Mouse (Mus musculus) embryonic facial prominence, embryonic 11.5 days (tissue): Measurements from ENCODE around the gene Fndc5. TPM values are rescaled to one million over a fixed set of nuclear protein-coding genes. Genes with fewer than 3 reads are reported as not detected.

ENCODE experiments used
- ATAC-seq: fragments of 200-750 bp; cut with Nextera tagmentation; replicated peaks from 2 replicates; pipeline ENCODE4 v1.8.0; 2017; ENCODE audit warnings: low read depth; ENCODE audit not compliant: insufficient number of reproducible peaks, low FRiP score, low TSS enrichment
- DNase-seq: peaks from one replicate; pipeline ENCODE4 v3.0.0-alpha.2; 2015; ENCODE audit warnings: low spot score
- H3K27ac ChIP-seq: fragments of 300-500 bp; sonication (generic); replicated peaks from 2 replicates; pipeline ENCODE4 v1.5.1; 2014; ENCODE audit warnings: mild to moderate bottlenecking, low read depth, low read length, control low read depth
- H3K27me3 ChIP-seq: fragments of 300-500 bp; sonication (generic); 2 replicates; pipeline ENCODE4 v1.6.1; 2014; ENCODE audit warnings: mild to moderate bottlenecking, low read length, moderate library complexity, mixed read lengths; ENCODE audit not compliant: control insufficient read depth, insufficient read depth
- H3K36me3 ChIP-seq: fragments of 300-500 bp; sonication (generic); replicated peaks from 2 replicates; pipeline ENCODE4 v1.6.1; 2014; ENCODE audit warnings: low read depth, mild to moderate bottlenecking, low read length, moderate library complexity, mixed read lengths; ENCODE audit not compliant: control insufficient read depth, insufficient read depth
- H3K4me1 ChIP-seq: fragments of 300-500 bp; sonication (generic); 2 replicates; pipeline ENCODE4 v1.6.1; 2014; ENCODE audit warnings: low read length, mixed read lengths; ENCODE audit not compliant: control insufficient read depth, insufficient read depth
- H3K4me2 ChIP-seq: fragments of 300-500 bp; sonication (generic); 2 replicates; pipeline ENCODE4 v1.6.1; 2014; ENCODE audit warnings: low read depth, mild to moderate bottlenecking, control low read depth, low read length, moderate library complexity
- H3K4me3 ChIP-seq: fragments of 300-500 bp; sonication (generic); 2 replicates; pipeline ENCODE4 v1.5.1; 2014; ENCODE audit warnings: low read depth, low read length, control low read depth
- H3K9ac ChIP-seq: fragments of 300-500 bp; sonication (generic); replicated peaks from 2 replicates; pipeline ENCODE4 v1.6.1; 2014; ENCODE audit warnings: mild to moderate bottlenecking, control low read depth, low read length
- H3K9me3 ChIP-seq: fragments of 300-500 bp; sonication (generic); replicated peaks from 2 replicates; pipeline ENCODE4 v1.6.1; 2016; ENCODE audit warnings: mild to moderate bottlenecking, low read length, inconsistent platforms, mixed read lengths; ENCODE audit not compliant: control insufficient read depth
- WGBS: fragments of 180-500 bp; shearing (Covaris S2); extraction: QIAGEN DNeasy Blood & Tissue Kit; methylation state at CpG from one replicate; pipeline ENCODE4 v1.1.7; 2014; 5-methylcytosine and 5-hydroxymethylcytosine counted together
- polyA plus RNA-seq: library from polyadenylated mRNA; unstranded; fragments of >200 nt; fragmentation: Nextera tagmentation; extraction: Ambion mirVana; gene quantifications from 2 replicates; pipeline ENCODE4 v1.2.1, GENCODE M21; 2014

Gene Fndc5
- polyA plus RNA-seq, 1 experiment from 2014 or later, result 3.8 TPM

GRCm38 (mm10) chr4:129145943-129146342 lies 9.1 kb downstream of the Fndc5 start:
- Histone ChIP-seq H3K9me3 (no peaks in the 10 kb centered on the region), H3K27ac (no peak overlapping the region), H3K4me1 (no peaks in the 10 kb centered on the region), H3K4me3 (no peak overlapping the region), H3K27me3 (no peaks in the 10 kb centered on the region), H3K9ac (no peak overlapping the region), H3K36me3 (no peaks in the 10 kb centered on the region; the same call in 1 of the 2 replicates), H3K4me2 (no peak overlapping the region)
- 86% methylated on average over 4 of the region's 4 CpGs for WGBS
- no peak for DNase-seq
- no peak for ATAC-seq

- 75% methylated on average over 2 of the region's 2 CpGs for WGBS
Observed at GRCm38 (mm10) chr4:129146392-129146791, 9.6 kb downstream of the Fndc5 start.

GRCm38 (mm10) chr4:129147552-129148103 lies 10.8 kb downstream of the Fndc5 start:
- ATAC-seq (no peak), DNase-seq (no peak)
- Histone ChIP-seq H3K4me2 (no peak overlapping the region), H3K4me3 (no peak overlapping the region), H3K9ac (no peak overlapping the region), H3K9me3 (no peaks in the 10 kb centered on the region), H3K27ac (no peak overlapping the region), H3K36me3 (no peaks in the 10 kb centered on the region; the same call in none of the 2 replicates), H3K4me1 (no peaks in the 10 kb centered on the region), H3K27me3 (no peaks in the 10 kb centered on the region)
- WGBS, result 86% methylated on average over 13 of the region's 13 CpGs

More at GRCm38 (mm10) chr4:129146392-129146791, 9.6 kb downstream of the Fndc5 start:
- H3K4me2 ChIP-seq, result no peak overlapping the region
- ATAC-seq, result no peak
- DNase-seq, result no peak
- H3K27ac ChIP-seq, result no peak overlapping the region
- H3K4me3 ChIP-seq, result no peak overlapping the region
- H3K4me1 ChIP-seq, result no peaks in the 10 kb centered on the region
- H3K36me3 ChIP-seq, result no peaks in the 10 kb centered on the region; the same call in 1 of the 2 replicates
- H3K9me3 ChIP-seq, result no peaks in the 10 kb centered on the region
- H3K27me3 ChIP-seq, result no peaks in the 10 kb centered on the region
- no peak overlapping the region for H3K9ac ChIP-seq

- no peak overlapping the region for H3K9ac ChIP-seq
- DNase-seq, result no peak
- no peaks in the 10 kb centered on the region for H3K4me1 ChIP-seq
- no peak overlapping the region for H3K4me3 ChIP-seq
- H3K4me2 ChIP-seq, result no peak overlapping the region
- 72% methylated on average over 1 of the region's 1 CpGs for WGBS
- H3K27ac ChIP-seq, result no peak overlapping the region
- no peak for ATAC-seq
- no peaks in the 10 kb centered on the region for H3K27me3 ChIP-seq
- H3K36me3 ChIP-seq, result no peaks in the 10 kb centered on the region; the same call in none of the 2 replicates
- H3K9me3 ChIP-seq, result no peaks in the 10 kb centered on the region
Observed at GRCm38 (mm10) chr4:129149321-129149720, 12.5 kb downstream of the Fndc5 start.

- 93% methylated on average over 4 of the region's 4 CpGs for WGBS
- ATAC-seq (no peak), DNase-seq (no peak)
- no peak overlapping the region for H3K27ac ChIP-seq
- H3K36me3 ChIP-seq, result peaks cover 3% of the 10 kb centered on the region
- H3K27me3 ChIP-seq, result no peaks in the 10 kb centered on the region
- H3K9me3 ChIP-seq, result no peaks in the 10 kb centered on the region
- H3K4me2 ChIP-seq, result no peak overlapping the region
- H3K4me3 ChIP-seq, result no peak overlapping the region
- no peak overlapping the region for H3K9ac ChIP-seq
- H3K4me1 ChIP-seq, result no peaks in the 10 kb centered on the region
Observed at GRCm38 (mm10) chr4:129151276-129151811, 14.5 kb downstream of the Fndc5 start.

GRCm38 (mm10) chr4:129157541-129157940 lies 20.7 kb downstream of the Fndc5 start:
- no peak overlapping the region for H3K9ac ChIP-seq
- H3K36me3 ChIP-seq, result peaks cover 3% of the 10 kb centered on the region
- no peak overlapping the region for H3K4me2 ChIP-seq
- no peak overlapping the region for H3K27ac ChIP-seq
- no peaks in the 10 kb centered on the region for H3K9me3 ChIP-seq
- WGBS, result 92% methylated on average over 5 of the region's 5 CpGs
- H3K4me1 ChIP-seq, result no peaks in the 10 kb centered on the region
- DNase-seq (no peak), ATAC-seq (no peak)
- H3K4me3 ChIP-seq, result no peak overlapping the region
- no peaks in the 10 kb centered on the region for H3K27me3 ChIP-seq

GRCm38 (mm10) chr4:129158549-129158948 lies 21.8 kb downstream of the Fndc5 start:
- Histone ChIP-seq H3K4me3 (no peak overlapping the region), H3K4me1 (no peaks in the 10 kb centered on the region), H3K36me3 (peaks cover 3% of the 10 kb centered on the region), H3K9me3 (no peaks in the 10 kb centered on the region), H3K27ac (no peak overlapping the region), H3K27me3 (no peaks in the 10 kb centered on the region), H3K4me2 (no peak overlapping the region), H3K9ac (no peak overlapping the region)
- ATAC-seq (no peak), DNase-seq (no peak)
- WGBS, result 82% methylated on average over 3 of the region's 3 CpGs

- ATAC-seq, result no peak
- H3K4me3 ChIP-seq, result no peak overlapping the region
- H3K4me2 ChIP-seq, result no peak overlapping the region
- H3K9me3 ChIP-seq, result no peaks in the 10 kb centered on the region
- H3K27ac ChIP-seq, result no peak overlapping the region
- 100% methylated on average over 1 of the region's 1 CpGs for WGBS
- no peaks in the 10 kb centered on the region for H3K4me1 ChIP-seq
- peaks cover 5% of the 10 kb centered on the region for H3K36me3 ChIP-seq
- no peaks in the 10 kb centered on the region for H3K27me3 ChIP-seq
- H3K9ac ChIP-seq, result no peak overlapping the region
- DNase-seq, result no peak
Observed at GRCm38 (mm10) chr4:129161076-129161475, 24.3 kb downstream of the Fndc5 start.
